Mouse (Mus musculus): ENCODE data around the gene Exoc6b.

Exoc6b gene

GRCm38 (mm10) chr6:84617051-84617450, 452.3 kb downstream of the Exoc6b start:
- DNase-seq: peak; percentile 51

GRCm38 (mm10) chr6:84616586-84616985, 452.7 kb downstream of the Exoc6b start:
- DNase-seq: peak; percentile 79

GRCm38 (mm10) chr6:84613561-84613960, 455.8 kb downstream of the Exoc6b start:
- peak; percentile 54 for DNase-seq

GRCm38 (mm10) chr6:84601136-84601889, 468.0 kb downstream of the Exoc6b start:
- DNase-seq: peak; percentile 14

GRCm38 (mm10) chr6:84599296-84599695, 470.0 kb downstream of the Exoc6b start:
- peak; percentile 65 for DNase-seq

- DNase-seq: peak; percentile 82
These were observed 470.6 kb downstream of the Exoc6b start for GRCm38 (mm10) chr6:84598725-84599124.

- peak; percentile 79 for DNase-seq
These were observed 474.7 kb downstream of the Exoc6b start for GRCm38 (mm10) chr6:84594626-84595025.

- peak; percentile 79 for DNase-seq
These were observed 475.6 kb downstream of the Exoc6b start, which contains the start of gene Cyp26b1 for GRCm38 (mm10) chr6:84593693-84594092. TSS of gene Cyp26b1 (minus strand) at chr6:84593908.

GRCm38 (mm10) chr6:84590961-84591745, 478.2 kb downstream of the Exoc6b start:
- peak; percentile 88 for DNase-seq

GRCm38 (mm10) chr6:84589742-84590686, 479.3 kb downstream of the Exoc6b start:
- DNase-seq: peak; percentile 97

- peak; percentile 93 for DNase-seq
These were observed 480.2 kb downstream of the Exoc6b start for GRCm38 (mm10) chr6:84588895-84589652.

- peak; percentile 84 for DNase-seq
These were observed 481.0 kb downstream of the Exoc6b start for GRCm38 (mm10) chr6:84588221-84588894.

GRCm38 (mm10) chr6:84587471-84588101, 481.7 kb downstream of the Exoc6b start:
- DNase-seq: peak; percentile 95

GRCm38 (mm10) chr6:84586551-84587200, 482.6 kb downstream of the Exoc6b start:
- DNase-seq: peak; percentile 87

- DNase-seq: peak; percentile 89
These were observed 483.5 kb downstream of the Exoc6b start for GRCm38 (mm10) chr6:84585686-84586300.

GRCm38 (mm10) chr6:84584783-84585685, 484.3 kb downstream of the Exoc6b start:
- peak; percentile 97 for DNase-seq

- DNase-seq: peak; percentile 92
These were observed 485.2 kb downstream of the Exoc6b start for GRCm38 (mm10) chr6:84583841-84584782.

Data from heart, adult 11 months (tissue).